7 mouse cellular contexts compared by ENCODE assay signal in the genomic region with DNA sequence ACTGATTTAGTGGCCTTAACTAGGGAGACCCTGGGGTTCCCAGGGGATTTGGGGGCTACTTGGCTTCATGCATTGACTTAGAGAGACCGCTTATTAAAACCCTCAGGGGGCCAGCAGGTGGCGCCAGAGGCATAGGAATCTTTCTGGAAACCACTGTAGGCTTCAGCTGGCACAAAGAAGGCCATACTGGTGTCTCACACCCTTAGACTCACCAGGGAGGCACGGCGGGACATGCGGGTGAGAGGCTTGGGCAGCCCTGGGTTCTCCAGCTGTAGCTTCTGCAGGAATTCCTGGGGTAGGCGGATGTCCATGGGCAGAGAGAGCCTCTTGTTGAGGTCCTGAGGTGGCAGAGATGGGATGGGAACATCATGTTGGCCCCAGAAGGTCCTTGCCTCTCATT. TPM values are rescaled to one million over a fixed set of nuclear protein-coding genes. Genes with fewer than 3 reads are reported as not detected.
DNase-seq lines count a peak whose midpoint lies in the region; ATAC-seq and TF ChIP-seq lines count a peak whose summit lies in the region.

No protein-coding gene starts in this region.

- H3K4me1 ChIP-seq in cerebellum, adult 2 months (ENCODE audit: control insufficient read depth, insufficient read depth, low read length), result peaks cover 14% of the 10 kb centered on the region
- 0 out of 2 replicates have a peak, but pooled peaks cover 5% of the 10 kb centered on the region for H3K4me1 ChIP-seq in hindbrain, postnatal 0 days (ENCODE audit: insufficient read depth, low read length)
- H3K4me1 ChIP-seq in midbrain, embryonic 13.5 days (replicated peaks), result peaks cover 18% of the 10 kb centered on the region

- intact Hi-C loops in left cerebral cortex, postnatal 10 days (cut with DNase I), result loop anchor here (1.0 to 5.0 kb wide), 3 partner anchors 34 to 186 kb away; no protein-coding TSS in a partner anchor

- H3K27me3 ChIP-seq in Patski, result no peaks in the 10 kb centered on the region
- H3K27me3 ChIP-seq in cerebellum, adult 2 months (ENCODE audit: control insufficient read depth, insufficient read depth, low read length), result no peaks in the 10 kb centered on the region
- H3K27me3 ChIP-seq in hindbrain, postnatal 0 days (ENCODE audit: insufficient read depth, low read length), result no peaks in the 10 kb centered on the region
- H3K27me3 ChIP-seq in midbrain, embryonic 13.5 days, result no peaks in the 10 kb centered on the region

- POLR2A ChIA-PET in Patski (lab: Charles Lee), result interaction anchor here (1.1 to 1.7 kb wide), 3 partner anchors 18 to 235 kb away, joined by 3 to 6 read pairs (median 6); a partner anchor contains a TSS

- WGBS in cerebellum, adult 2 months, result 11% methylated on average over 6 of the region's 6 CpGs
- WGBS in hindbrain, postnatal 0 days, result 16% methylated on average over 6 of the region's 6 CpGs
- WGBS in midbrain, embryonic 13.5 days, result 17% methylated on average over 6 of the region's 6 CpGs

- H3K9me3 ChIP-seq in hindbrain, postnatal 0 days (ENCODE audit: low read length), result no peaks in the 10 kb centered on the region
- no peaks in the 10 kb centered on the region for H3K9me3 ChIP-seq in midbrain, embryonic 13.5 days

- H3K27ac ChIP-seq in cerebellum, adult 2 months (ENCODE audit: insufficient read depth, low read length), result no peak overlapping the region
- no peak overlapping the region for H3K27ac ChIP-seq in hindbrain, postnatal 0 days
- H3K27ac ChIP-seq in midbrain, embryonic 13.5 days, result no peak overlapping the region

- peak; percentile 53 for ATAC-seq in Patski
- ATAC-seq in hindbrain, postnatal 0 days, result peak; percentile 66
- peak; percentile 76 for ATAC-seq in midbrain, embryonic 13.5 days

- no peak overlapping the region for H3K4me3 ChIP-seq in cerebellum, adult 2 months (replicated peaks; ENCODE audit: insufficient read depth, low read depth, low read length)
- H3K4me3 ChIP-seq in hindbrain, postnatal 0 days (ENCODE audit: low read length), result no peak overlapping the region
- no peak overlapping the region for H3K4me3 ChIP-seq in midbrain, embryonic 13.5 days (replicated peaks)

- H3K4me2 ChIP-seq in hindbrain, postnatal 0 days (ENCODE audit: low read depth, low read length), result no peak overlapping the region
- H3K4me2 ChIP-seq in midbrain, embryonic 13.5 days (replicated peaks), result no peak overlapping the region

- TF ChIP-seq POLR2A in cerebellum, adult 2 months (IDR thresholded peaks at IDR 0.05; ENCODE audit: borderline replicate concordance, insufficient read depth, low read length), result no peak

- no peaks in the 10 kb centered on the region for H3K36me3 ChIP-seq in hindbrain, postnatal 0 days (ENCODE audit: insufficient read depth, low read length)
- H3K36me3 ChIP-seq in midbrain, embryonic 13.5 days, result no peaks in the 10 kb centered on the region

- no peak for DNase-seq in Patski (ENCODE audit: low read depth, low spot score)
- DNase-seq in cerebellum, adult 2 months, result peak; percentile 73 to 86
- DNase-seq in frontal cortex, postnatal 10 days (ENCODE audit: low spot score in 2 of 2), result peak; percentile 71 to 83
- DNase-seq in hindbrain, postnatal 0 days (ENCODE audit: low spot score), result peak; percentile 93
- DNase-seq in left cerebral cortex, postnatal 10 days (ENCODE audit: extremely low spot score in 1 of 2, low spot score in 2 of 2), result peak; percentile 80 to 84
- DNase-seq in spleen, adult 12 weeks (ENCODE audit: low spot score), result peak; percentile 40

- in situ Hi-C loops in Patski (cut with MboI; ENCODE audit: low pct_unique_long_range_greater_than_20kb), result loop anchor here (5.0 kb wide), 1 partner anchor 36 kb away; no protein-coding TSS in a partner anchor

- H3K9ac ChIP-seq in hindbrain, postnatal 0 days (replicated peaks; ENCODE audit: low read length), result no peak overlapping the region
- no peak overlapping the region for H3K9ac ChIP-seq in midbrain, embryonic 13.5 days (replicated peaks)

- TF ChIP-seq CTCF in Patski (IDR thresholded peaks at IDR 0.05), result no peak
- TF ChIP-seq CTCF in cerebellum, adult 2 months (IDR thresholded peaks at IDR 0.05; ENCODE audit: borderline replicate concordance, insufficient read depth, low read depth, low read length), result peak; percentile 82
- peak; percentile 88 for TF ChIP-seq CTCF in hindbrain, postnatal 0 days (IDR thresholded peaks at IDR 0.05; ENCODE audit: low read depth)

- CTCF ChIA-PET in Patski (lab: Charles Lee), result interaction anchor here (0.6 to 13.0 kb wide), 7 partner anchors 18 to 235 kb away, joined by 3 to 134 read pairs (median 4); a partner anchor contains a TSS

RNA-seq across cellular contexts. Expression of a gene that starts 18.2 kb away (rescaled TPM):
- 88.8 TPM for polyA plus RNA-seq in Patski (2021)
- 32.1 and 35.8 TPM in 2 replicates for polyA plus RNA-seq in cerebellum, adult 2 months (2012; rRNA removed)
- 2.7 and 4.1 TPM in 2 replicates for total RNA-seq in hindbrain, postnatal 0 days (2014; rRNA removed)
- 1.0 and 1.6 TPM in 2 replicates for polyA plus RNA-seq in hindbrain, postnatal 0 days (2015; fragmentation: Nextera tagmentation; extraction: Ambion mirVana)
- 10 to 100 TPM; 17.6 to 19.9 TPM for total RNA-seq in left cerebral cortex, postnatal 10 days (2021)
- 0.32 and 0.41 TPM in 2 replicates for polyA plus RNA-seq in midbrain, embryonic 13.5 days (2015; fragmentation: Nextera tagmentation; extraction: Ambion mirVana)

RNA-seq across cellular contexts. Expression of a gene that starts 53.4 kb away (rescaled TPM):
- polyA plus RNA-seq in Patski (2021), result 17.7 TPM
- 42.8 and 52.9 TPM in 2 replicates for polyA plus RNA-seq in cerebellum, adult 2 months (2012; rRNA removed)
- total RNA-seq in hindbrain, postnatal 0 days (2014; rRNA removed), result 5.8 and 10.2 TPM in 2 replicates
- polyA plus RNA-seq in hindbrain, postnatal 0 days (2015; fragmentation: Nextera tagmentation; extraction: Ambion mirVana), result 8.4 and 9.1 TPM in 2 replicates
- 10 to 100 TPM; 65.1 to 74.0 TPM for total RNA-seq in left cerebral cortex, postnatal 10 days (2021)
- 7.3 and 8.0 TPM in 2 replicates for polyA plus RNA-seq in midbrain, embryonic 13.5 days (2015; fragmentation: Nextera tagmentation; extraction: Ambion mirVana)

Comparison
In these comparisons a context has a peak if more than half of its experiments do, and no peak if none do; other contexts are left out.
1. RNA of a gene that starts 18.2 kb away (polyA plus RNA-seq): 88.8 TPM in Patski (single experiment) and 32.1 to 35.8 TPM in cerebellum, adult 2 months; 1.0 to 1.6 TPM in hindbrain, postnatal 0 days and 0.32 to 0.41 TPM in midbrain, embryonic 13.5 days; every median in the first group is over 10 times any median in the second.
2. Peak in every context shown above with its lines, with median percentiles within 50 percentile points of each other: ATAC-seq.